Mouse (Mus musculus): ENCODE measurements around the gene Stim2. TPM values are rescaled to one million over a fixed set of nuclear protein-coding genes. Genes with fewer than 3 reads are reported as not detected.

Gene Stim2
- polyA plus RNA-seq, 2 experiments = 2.2 to 4.4 TPM

- no peak for DNase-seq (ENCODE audit: low read depth in 3 of 3, low spot score in 3 of 3)
- H3K27ac ChIP-seq = no peak overlapping the region
- 66% methylated on average over 12 of the region's 12 CpGs for WGBS (ENCODE audit: insufficient replicate concordance)
- no peak overlapping the region for H3K4me3 ChIP-seq (ENCODE audit: insufficient read depth in 1 of 2, low read depth in 2 of 2, low read length in 2 of 2)
- H3K4me2 ChIP-seq (ENCODE audit: low read depth) = no peak overlapping the region
- no peaks in the 10 kb centered on the region for H3K36me3 ChIP-seq (replicated peaks; ENCODE audit: control insufficient read depth, insufficient read depth, low read depth)
- no peak for ATAC-seq (ENCODE audit: insufficient read depth)
- H3K4me1 ChIP-seq (replicated peaks; ENCODE audit: control insufficient read depth in 2 of 2, insufficient read depth in 2 of 2, low read length in 1 of 2) = no peaks in the 10 kb centered on the region
- H3K9ac ChIP-seq (replicated peaks) = no peak overlapping the region
- no peak for TF ChIP-seq EP300 (IDR thresholded peaks at IDR 0.05; ENCODE audit: low read depth)
- no peak for TF ChIP-seq CTCF (IDR thresholded peaks at IDR 0.05; ENCODE audit: low read depth)
- no peaks in the 10 kb centered on the region for H3K9me3 ChIP-seq (ENCODE audit: control insufficient read depth, low read length)
- no peaks in the 10 kb centered on the region for H3K27me3 ChIP-seq (ENCODE audit: control insufficient read depth, insufficient read depth, low read length)
These were observed 157.0 kb downstream of the Stim2 start for GRCm38 (mm10) chr5:54155227-54155776.

- no peak for DNase-seq (ENCODE audit: low read depth in 3 of 3, low spot score in 3 of 3)
- Histone ChIP-seq H3K4me3 (ENCODE audit: insufficient read depth in 1 of 2, low read depth in 2 of 2, low read length in 2 of 2) (no peak overlapping the region), H3K27me3 (ENCODE audit: control insufficient read depth, insufficient read depth, low read length) (no peaks in the 10 kb centered on the region), H3K27ac (no peak overlapping the region), H3K9ac (replicated peaks) (no peak overlapping the region), H3K9me3 (ENCODE audit: control insufficient read depth, low read length) (no peaks in the 10 kb centered on the region), H3K4me1 (replicated peaks; ENCODE audit: control insufficient read depth in 2 of 2, insufficient read depth in 2 of 2, low read length in 1 of 2) (no peaks in the 10 kb centered on the region), H3K36me3 (replicated peaks; ENCODE audit: control insufficient read depth, insufficient read depth, low read depth) (no peaks in the 10 kb centered on the region), H3K4me2 (ENCODE audit: low read depth) (no peak overlapping the region)
- TF ChIP-seq EP300 (IDR thresholded peaks at IDR 0.05; ENCODE audit: low read depth) = no peak
- TF ChIP-seq CTCF (IDR thresholded peaks at IDR 0.05; ENCODE audit: low read depth) = no peak
- ATAC-seq (ENCODE audit: insufficient read depth) = no peak
- WGBS (ENCODE audit: insufficient replicate concordance) = 55% methylated on average over 4 of the region's 4 CpGs
These were observed 157.6 kb downstream of the Stim2 start for GRCm38 (mm10) chr5:54155916-54156315.

- Histone ChIP-seq H3K4me3 (ENCODE audit: insufficient read depth in 1 of 2, low read depth in 2 of 2, low read length in 2 of 2) (no peak overlapping the region), H3K36me3 (replicated peaks; ENCODE audit: control insufficient read depth, insufficient read depth, low read depth) (no peaks in the 10 kb centered on the region), H3K4me2 (ENCODE audit: low read depth) (no peak overlapping the region), H3K9me3 (ENCODE audit: control insufficient read depth, low read length) (no peaks in the 10 kb centered on the region), H3K4me1 (replicated peaks; ENCODE audit: control insufficient read depth in 2 of 2, insufficient read depth in 2 of 2, low read length in 1 of 2) (no peaks in the 10 kb centered on the region), H3K27me3 (ENCODE audit: control insufficient read depth, insufficient read depth, low read length) (no peaks in the 10 kb centered on the region), H3K27ac (no peak overlapping the region), H3K9ac (replicated peaks) (no peak overlapping the region)
- TF ChIP-seq EP300 (IDR thresholded peaks at IDR 0.05; ENCODE audit: low read depth) (no peak), CTCF (IDR thresholded peaks at IDR 0.05; ENCODE audit: low read depth) (no peak)
- 44% methylated on average over 11 of the region's 11 CpGs for WGBS (ENCODE audit: insufficient replicate concordance)
- ATAC-seq (ENCODE audit: insufficient read depth) (no peak), DNase-seq (ENCODE audit: low read depth in 3 of 3, low spot score in 3 of 3) (no peak)
These were observed 158.7 kb downstream of the Stim2 start for GRCm38 (mm10) chr5:54156944-54157527.

GRCm38 (mm10) chr5:54158230-54158629 lies 159.9 kb downstream of the Stim2 start:
- TF ChIP-seq CTCF (IDR thresholded peaks at IDR 0.05; ENCODE audit: low read depth) (no peak), EP300 (IDR thresholded peaks at IDR 0.05; ENCODE audit: low read depth) (no peak)
- no peaks in the 10 kb centered on the region for H3K36me3 ChIP-seq (replicated peaks; ENCODE audit: control insufficient read depth, insufficient read depth, low read depth)

GRCm38 (mm10) chr5:54159156-54159793 lies 161.0 kb downstream of the Stim2 start:
- DNase-seq (ENCODE audit: low read depth in 3 of 3, low spot score in 3 of 3) = no peak
- H3K27me3 ChIP-seq (ENCODE audit: control insufficient read depth, insufficient read depth, low read length) = no peaks in the 10 kb centered on the region
- no peak overlapping the region for H3K27ac ChIP-seq
- WGBS (ENCODE audit: insufficient replicate concordance) = 35% methylated on average over 6 of the region's 6 CpGs
- ATAC-seq (ENCODE audit: insufficient read depth) = no peak
- no peak overlapping the region for H3K9ac ChIP-seq (replicated peaks)
- no peaks in the 10 kb centered on the region for H3K36me3 ChIP-seq (replicated peaks; ENCODE audit: control insufficient read depth, insufficient read depth, low read depth)
- H3K4me1 ChIP-seq (replicated peaks; ENCODE audit: control insufficient read depth in 2 of 2, insufficient read depth in 2 of 2, low read length in 1 of 2) = no peaks in the 10 kb centered on the region
- H3K4me2 ChIP-seq (ENCODE audit: low read depth) = no peak overlapping the region
- no peak for TF ChIP-seq CTCF (IDR thresholded peaks at IDR 0.05; ENCODE audit: low read depth)
- H3K4me3 ChIP-seq (ENCODE audit: insufficient read depth in 1 of 2, low read depth in 2 of 2, low read length in 2 of 2) = no peak overlapping the region
- H3K9me3 ChIP-seq (ENCODE audit: control insufficient read depth, low read length) = no peaks in the 10 kb centered on the region

More at GRCm38 (mm10) chr5:54158230-54158629, 159.9 kb downstream of the Stim2 start:
- Histone ChIP-seq H3K27ac (no peak overlapping the region), H3K4me1 (replicated peaks; ENCODE audit: control insufficient read depth in 2 of 2, insufficient read depth in 2 of 2, low read length in 1 of 2) (no peaks in the 10 kb centered on the region), H3K9ac (replicated peaks) (no peak overlapping the region), H3K9me3 (ENCODE audit: control insufficient read depth, low read length) (no peaks in the 10 kb centered on the region), H3K4me3 (ENCODE audit: insufficient read depth in 1 of 2, low read depth in 2 of 2, low read length in 2 of 2) (no peak overlapping the region), H3K27me3 (ENCODE audit: control insufficient read depth, insufficient read depth, low read length) (no peaks in the 10 kb centered on the region), H3K4me2 (ENCODE audit: low read depth) (no peak overlapping the region)
- DNase-seq (ENCODE audit: low read depth in 3 of 3, low spot score in 3 of 3) (no peak), ATAC-seq (ENCODE audit: insufficient read depth) (no peak)
- 57% methylated on average over 9 of the region's 9 CpGs for WGBS (ENCODE audit: insufficient replicate concordance)
